Mouse (Mus musculus) spleen, postnatal 10 days (tissue): Measurements from ENCODE around the gene Il12a.
"Not testable (repeated sequence)": the region's sequence is repeated elsewhere in the genome, so short reads cannot be mapped to it uniquely, and the experiment has no call there.

Experiments
- DNase-seq, 2 experiments: peaks; one replicate each; pipeline ENCODE4 v3.0.0; 2021 to 2022; ENCODE audit warnings: low spot score in 2 of 2

Il12a gene

DNA sequence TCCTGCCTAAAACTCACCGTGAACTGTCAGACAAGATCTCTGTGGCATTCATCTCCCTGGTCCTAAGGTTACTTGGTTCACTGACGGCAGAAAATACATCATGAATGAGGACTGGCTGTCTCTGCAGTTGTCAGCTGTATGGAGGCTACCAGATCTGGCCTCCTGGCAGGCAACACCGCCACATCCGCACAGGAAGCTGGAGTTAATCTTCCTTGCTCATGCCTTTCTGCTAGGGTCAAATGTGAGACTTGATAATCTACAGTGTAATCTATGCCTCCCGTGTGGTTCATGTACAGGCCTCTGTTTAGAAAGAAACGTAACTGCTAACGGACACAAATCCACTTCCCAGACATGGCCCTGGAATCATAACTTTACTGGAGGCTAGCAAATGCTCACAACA, 51.5 kb downstream of the Il12a start:
- DNase-seq, result no peak

DNA sequence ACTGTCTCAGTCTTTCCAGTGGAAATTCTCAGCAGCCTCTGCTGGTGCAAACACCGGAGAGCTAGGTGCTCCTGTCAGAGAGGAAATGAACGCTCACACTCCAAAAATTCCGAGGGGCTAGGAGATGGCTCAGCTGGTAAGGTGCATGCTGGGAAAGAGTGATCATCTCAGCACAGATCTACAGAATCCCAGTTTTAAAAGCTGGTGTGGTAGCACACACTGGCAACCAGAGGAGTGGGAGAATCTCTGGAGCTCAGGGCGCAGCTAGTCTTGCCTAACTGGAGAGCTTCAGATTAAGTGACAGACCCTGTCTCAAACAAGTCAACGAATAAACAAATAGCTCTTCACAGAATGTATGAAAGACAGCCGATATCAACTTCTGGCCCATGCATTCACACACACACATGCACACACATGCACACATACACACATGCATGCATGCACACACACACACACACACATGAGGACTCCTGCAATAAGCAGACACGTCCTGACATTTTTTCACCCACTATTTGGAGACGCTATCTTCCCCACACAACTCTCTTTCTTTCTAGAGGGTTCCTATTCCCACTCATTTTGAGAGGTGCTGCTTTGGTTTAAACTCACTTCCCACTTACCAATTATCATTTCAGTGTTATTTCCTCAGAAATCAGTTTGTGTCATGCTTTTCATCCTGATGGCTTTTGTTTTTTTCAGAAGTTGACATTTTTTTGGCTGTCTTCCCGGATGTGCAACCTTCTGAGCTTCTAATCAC, 52.5 kb downstream of the Il12a start:
- no peak for DNase-seq

DNA sequence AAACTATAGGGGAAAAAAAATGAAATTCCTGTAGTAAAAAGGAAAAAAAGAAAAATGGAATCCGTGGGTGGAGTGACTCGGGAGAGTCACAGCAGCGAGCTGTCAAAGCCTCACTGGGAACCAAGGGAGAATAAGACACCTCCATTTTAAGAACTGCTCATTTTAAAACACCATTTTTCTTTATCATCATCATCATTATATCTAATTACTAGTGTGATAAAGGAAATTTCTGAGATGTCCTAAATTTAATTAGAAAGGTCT, 53.0 kb downstream of the Il12a start:
- no peak for DNase-seq

DNA sequence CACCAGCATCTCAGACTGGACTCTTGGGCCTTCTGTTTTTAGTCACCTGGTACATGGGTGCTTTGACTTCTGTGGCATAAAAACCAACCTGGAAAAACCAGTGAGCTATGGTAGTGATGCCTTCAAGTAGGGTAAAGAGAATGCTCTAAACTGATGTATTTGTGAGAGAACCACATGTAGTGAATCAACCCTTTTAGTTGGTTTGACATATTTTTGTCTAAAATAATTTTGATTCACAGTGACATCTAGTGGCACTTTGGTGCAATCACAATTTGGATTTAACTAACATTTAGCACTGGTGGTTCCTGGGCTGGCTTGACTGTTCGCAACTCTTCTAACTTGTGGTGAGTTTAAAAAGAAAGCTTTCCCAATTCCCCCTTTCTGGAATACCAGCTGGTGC, 53.7 kb downstream of the Il12a start:
- DNase-seq, result no peak

DNA sequence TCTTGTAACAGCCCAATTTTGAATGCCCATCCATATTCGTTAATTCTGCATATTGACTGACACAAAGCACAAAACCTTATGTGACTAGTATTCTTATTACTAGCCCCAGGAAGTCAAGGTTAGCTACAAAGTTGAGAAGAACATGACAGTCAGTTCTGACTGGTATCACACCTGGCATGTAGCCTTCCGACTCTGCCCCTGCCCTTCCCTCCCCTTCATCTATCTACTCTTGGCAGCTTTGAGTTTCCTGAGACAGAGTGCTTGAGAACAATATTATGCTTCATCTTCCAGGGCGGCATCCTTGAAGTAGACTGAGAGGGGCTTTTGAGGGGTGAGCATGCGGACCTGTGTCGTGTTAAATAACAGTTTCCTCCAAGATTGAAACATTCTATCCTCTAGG, 54.6 kb downstream of the Il12a start:
- no peak for DNase-seq

DNA sequence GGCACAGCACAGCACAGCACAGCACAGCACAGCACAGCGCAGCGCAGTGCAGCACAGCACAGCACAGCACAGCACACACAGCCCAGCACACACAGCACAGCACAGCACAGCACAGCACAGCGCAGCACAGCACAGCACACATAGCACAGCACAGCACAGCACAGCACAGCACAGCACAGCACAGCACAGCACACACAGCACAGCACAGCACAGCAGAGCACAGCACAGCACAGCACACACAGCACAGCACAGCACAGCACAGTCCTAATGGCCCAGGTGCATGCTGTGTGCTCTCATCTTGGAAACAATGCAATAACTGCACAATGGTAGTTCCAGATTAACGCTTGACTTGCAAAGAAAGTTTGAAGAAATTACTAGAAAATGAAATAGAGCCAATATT, 55.8 kb downstream of the Il12a start:
- not testable (repeated sequence) for DNase-seq
